Mouse (Mus musculus) E14TG2a.4 (cell line): ENCODE results near the gene Mrpl14.
A peak's percentile ranks its signal among the peaks of the same experiment; 100 is the strongest.

Source experiments
- CTCF ChIP-seq: conservative IDR thresholded peaks from 2 replicates; pipeline ENCODE4 v1.5.1; 2014; ENCODE audit warnings: low read length
- NANOG ChIP-seq: IDR thresholded peaks from 2 replicates; pipeline ENCODE4 v1.6.1; 2014; ENCODE audit warnings: borderline replicate concordance, low read length, mixed read lengths

DNA sequence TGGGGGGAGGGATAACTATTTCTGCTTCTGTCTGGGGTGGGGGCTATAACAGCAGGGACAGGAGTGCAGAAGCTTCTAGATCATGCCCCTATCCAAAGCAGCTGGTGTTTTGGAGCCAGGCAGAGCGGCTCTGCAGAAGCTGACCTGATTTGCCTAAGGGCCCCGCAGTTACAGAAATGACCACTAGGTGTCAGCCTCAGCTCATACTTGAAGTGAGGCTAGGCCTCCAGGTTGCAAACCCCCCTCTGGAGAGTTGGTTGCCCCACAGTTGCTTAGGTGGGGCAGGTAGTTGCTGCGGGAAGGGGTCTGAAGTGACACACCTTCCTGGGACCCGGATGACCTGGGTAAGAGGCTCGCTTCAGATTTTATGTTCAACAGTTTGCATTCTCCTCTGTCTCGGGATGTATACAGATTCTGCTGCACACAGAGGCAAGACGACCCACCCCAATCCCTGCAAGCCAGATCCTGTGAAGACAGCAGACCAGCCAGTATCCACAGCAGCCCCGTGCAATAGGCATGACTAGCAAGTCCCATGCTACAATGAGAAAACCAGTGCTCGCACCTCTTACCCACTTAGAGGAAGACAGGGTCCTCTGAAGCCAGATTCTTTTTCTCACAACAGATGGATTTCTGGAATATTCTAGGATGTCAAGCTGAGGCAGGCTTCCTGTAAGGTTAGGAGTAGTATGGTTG lies 45.2 kb downstream of the Mrpl14 start:
- TF ChIP-seq CTCF: peak; percentile 97
- no peak for TF ChIP-seq NANOG
